Mouse (Mus musculus) frontal cortex, postnatal 10 days (tissue): ENCODE results near the gene Rpl23a.

Source experiments
- DNase-seq, 2 experiments: peaks; one replicate each; pipeline ENCODE4 v3.0.0; 2022; ENCODE audit warnings: low spot score in 2 of 2, mixed read lengths in 1 of 2

The Rpl23a gene

GRCm38 (mm10) chr11:78182961-78183844 is at the start of gene Rpl23a:
Gene Rpl23a (minus strand): TSS chr11:78183584.
- DNase-seq = peak; percentile 80 to 81

- no peak for DNase-seq
Observed at GRCm38 (mm10) chr11:78231518-78231917, 48.1 kb upstream of the Rpl23a start.

GRCm38 (mm10) chr11:78223586-78223985 is 40.2 kb upstream of the Rpl23a start:
- no peak for DNase-seq

GRCm38 (mm10) chr11:78215709-78216317 is 32.4 kb upstream of the Rpl23a start:
- peak in 1 of 2 experiments; percentile 24 for DNase-seq

GRCm38 (mm10) chr11:78213086-78213817 is 29.9 kb upstream of the Rpl23a start:
- DNase-seq = no peak

GRCm38 (mm10) chr11:78211513-78211912 is 28.1 kb upstream of the Rpl23a start:
- no peak for DNase-seq

GRCm38 (mm10) chr11:78210615-78211014 is 27.2 kb upstream of the Rpl23a start:
- DNase-seq = no peak

GRCm38 (mm10) chr11:78209886-78210285 is 26.5 kb upstream of the Rpl23a start:
- DNase-seq = no peak

GRCm38 (mm10) chr11:78207190-78207589 is 23.8 kb upstream of the Rpl23a start:
- no peak for DNase-seq

GRCm38 (mm10) chr11:78205361-78206206 is 22.2 kb upstream of the Rpl23a start:
- DNase-seq = no peak

GRCm38 (mm10) chr11:78204287-78204686 is 20.9 kb upstream of the Rpl23a start:
- DNase-seq = no peak

GRCm38 (mm10) chr11:78202372-78202771 is 19.0 kb upstream of the Rpl23a start:
- DNase-seq = no peak

- no peak for DNase-seq
Observed at GRCm38 (mm10) chr11:78195101-78195863, 11.9 kb upstream of the Rpl23a start.

- DNase-seq = peak in 1 of 2 experiments; percentile 45
Observed at GRCm38 (mm10) chr11:78194411-78195100, 11.2 kb upstream of the Rpl23a start.

- DNase-seq = no peak
Observed at GRCm38 (mm10) chr11:78193113-78193512, 9.7 kb upstream of the Rpl23a start, which contains the start of gene Proca1. Gene Proca1 (plus strand): TSS chr11:78193392.

- no peak for DNase-seq
Observed at GRCm38 (mm10) chr11:78190041-78190440, 6.7 kb upstream of the Rpl23a start.

- peak; percentile 81 to 86 for DNase-seq
Observed at GRCm38 (mm10) chr11:78189234-78190040, 6.1 kb upstream of the Rpl23a start.

GRCm38 (mm10) chr11:78188331-78189233 is 5.2 kb upstream of the Rpl23a start, which contains the start of gene Rab34:
Gene Rab34 (plus strand): TSS chr11:78188430.
- DNase-seq = peak; percentile 77 to 83
